Mouse (Mus musculus) layer of hippocampus, postnatal 14 days (tissue): ENCODE measurements around the gene Tesc. TPM values are rescaled to one million over a fixed set of nuclear protein-coding genes. Genes with fewer than 3 reads are reported as not detected.

Experiments
- DNase-seq, 2 experiments: peaks; one replicate each; pipeline ENCODE4 v3.0.0; 2021 to 2022; ENCODE audit warnings: low spot score in 2 of 2, mixed read lengths in 1 of 2
- total RNA-seq, 2 experiments: library from RNA; stranded (reverse); gene quantifications; 2 replicates each; pipeline ENCODE4 v1.2.3; 2021

Tesc gene
- total RNA-seq, 2 experiments from 2014 or later: 70.1 to 74.1 TPM

DNA sequence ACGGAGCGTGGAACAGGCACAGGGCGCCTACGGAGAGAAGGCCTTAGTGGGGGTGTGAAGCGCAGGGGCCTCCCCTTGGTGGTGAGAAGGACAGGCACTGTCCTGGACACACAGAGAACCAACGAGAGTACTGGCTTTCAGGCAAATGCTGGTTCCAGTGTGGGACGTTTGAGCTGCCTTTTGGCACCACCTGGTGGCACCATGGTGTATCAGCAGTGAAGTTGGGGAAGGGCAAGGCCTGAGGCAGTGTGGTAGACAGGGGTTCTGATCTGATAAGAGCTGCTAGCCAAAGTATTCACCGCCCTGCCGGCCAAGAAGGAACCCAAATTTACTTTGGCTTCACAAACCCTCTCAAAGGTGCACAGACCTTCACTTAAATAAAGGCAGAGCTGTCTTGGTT is 41.8 kb downstream of the Tesc start:
- DNase-seq: peak; percentile 85 to 86

DNA sequence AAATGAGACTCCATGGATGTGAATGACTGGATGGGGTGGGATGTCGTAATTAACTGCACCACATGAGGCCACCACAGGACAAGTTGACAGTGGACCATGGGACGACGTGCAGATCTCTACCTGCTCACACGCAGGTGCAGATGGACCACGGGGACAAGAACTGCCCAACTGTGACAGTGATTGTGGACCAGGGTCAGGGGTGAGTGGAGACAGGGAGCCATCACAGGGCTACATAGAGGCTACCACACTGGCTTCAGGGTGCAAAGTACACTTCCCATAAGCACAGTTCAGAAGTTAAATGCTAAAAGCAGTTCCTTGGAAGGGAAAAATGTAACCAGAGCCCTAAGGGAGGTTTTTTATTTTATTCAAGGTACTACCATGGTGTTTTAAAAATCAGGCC is 44.2 kb downstream of the Tesc start:
- no peak for DNase-seq

DNA sequence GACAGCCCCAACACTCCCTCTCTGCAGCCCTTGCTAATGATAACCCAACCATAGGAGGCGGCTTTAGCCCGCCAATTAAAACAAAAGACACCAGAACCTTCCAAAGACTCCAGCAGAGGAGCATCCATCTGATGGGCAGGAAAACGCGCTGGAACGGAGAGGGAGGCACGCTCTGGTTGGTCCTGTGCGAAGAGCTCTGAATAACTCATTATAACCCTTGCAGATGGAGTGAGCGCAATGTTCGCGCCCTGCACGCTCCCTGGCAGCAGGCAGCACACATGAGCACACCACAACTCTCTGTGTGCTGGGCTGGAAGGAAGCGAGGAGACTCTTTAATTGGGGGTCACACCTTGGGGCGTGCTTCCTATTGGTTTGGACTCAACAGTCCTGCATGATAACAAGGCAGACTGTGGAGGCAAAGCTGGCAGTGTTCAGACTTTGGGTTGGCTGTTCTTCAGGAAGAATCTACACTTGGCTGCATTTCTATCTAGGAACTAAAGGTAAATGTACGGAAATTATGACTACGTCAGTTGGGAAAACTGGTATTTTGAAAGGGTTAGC is 45.8 kb downstream of the Tesc start:
- peak in 1 of 2 experiments; percentile 43 for DNase-seq

DNA sequence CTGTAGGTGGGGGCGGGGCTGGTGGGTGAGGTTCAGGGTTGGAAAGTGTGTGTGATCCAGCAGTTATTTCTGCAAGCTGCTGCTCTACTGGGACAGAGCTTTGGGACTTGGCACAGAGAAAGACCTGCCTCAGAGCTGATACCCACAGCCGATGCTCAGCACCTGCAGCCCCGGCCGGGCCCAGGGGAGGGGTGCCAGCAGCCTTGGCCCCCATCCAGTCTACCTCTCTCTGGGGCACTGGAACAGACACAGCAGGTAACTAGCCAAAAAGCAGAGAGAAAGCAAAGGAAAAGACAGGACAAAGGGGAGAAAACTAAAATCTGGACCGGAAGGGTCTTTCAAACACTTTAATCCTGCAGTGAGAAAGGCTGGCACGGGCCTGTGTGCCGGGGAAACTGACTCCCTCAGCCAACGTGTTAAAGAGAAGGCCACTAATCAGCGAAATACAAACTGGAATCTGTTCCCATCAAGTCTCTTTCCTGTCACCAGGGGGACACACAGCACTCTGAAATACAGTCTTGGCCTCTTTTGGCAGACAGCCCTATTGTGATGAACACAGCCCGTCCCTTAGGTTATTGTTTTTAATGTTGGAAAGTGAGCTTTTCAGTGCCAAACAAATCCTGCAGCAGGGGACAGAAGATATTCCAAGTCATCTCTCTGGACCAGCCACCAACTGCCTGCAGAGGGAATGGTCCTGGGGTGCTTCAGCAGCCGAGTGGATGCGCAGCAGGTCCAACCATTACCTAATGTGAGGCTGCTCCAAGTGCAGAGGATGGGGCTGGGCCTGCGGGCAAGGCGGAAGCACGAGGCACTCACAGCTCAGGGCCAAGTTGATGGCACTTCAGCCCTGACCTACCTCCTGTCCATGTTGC is 49.4 kb downstream of the Tesc start:
- peak in 1 of 2 experiments; percentile 73 for DNase-seq

DNA sequence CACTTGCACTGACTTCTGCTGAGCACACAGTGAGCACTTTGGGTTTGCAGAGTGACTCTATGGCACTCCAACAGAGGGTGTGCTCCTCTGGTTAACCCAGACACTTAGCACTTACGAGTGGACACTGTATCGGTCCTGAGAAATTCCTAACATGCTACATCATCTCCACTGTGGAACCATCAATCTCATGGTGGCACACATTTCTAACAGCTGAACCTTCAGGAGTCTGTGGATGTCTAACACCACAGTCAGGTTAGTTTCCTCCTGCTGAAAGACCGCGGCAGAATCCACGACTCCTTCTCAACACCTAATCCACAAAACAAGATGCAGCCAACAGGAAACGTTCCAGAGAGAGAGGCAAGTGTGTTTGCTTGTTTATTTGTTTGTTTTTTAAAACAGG is 51.0 kb downstream of the Tesc start:
- no peak for DNase-seq

DNA sequence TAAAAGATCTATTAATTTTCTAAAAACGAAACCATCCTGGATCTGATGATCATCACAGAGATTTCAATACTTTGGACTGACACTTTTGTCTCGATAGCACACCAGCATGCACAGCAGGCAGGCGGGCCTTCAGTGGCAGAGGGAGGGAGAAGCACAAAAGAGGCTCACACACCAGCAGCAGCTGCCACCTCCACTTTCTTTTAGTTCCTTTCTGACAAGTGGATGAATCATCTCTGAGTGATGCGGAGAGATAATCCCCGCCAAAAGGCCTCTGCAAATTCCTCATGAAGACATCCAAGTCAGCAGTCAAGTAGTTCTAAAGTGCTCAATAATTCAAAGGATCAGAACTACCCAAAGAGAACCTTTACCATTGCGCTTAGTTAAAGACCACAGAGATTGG is 51.8 kb downstream of the Tesc start:
- DNase-seq: no peak

DNA sequence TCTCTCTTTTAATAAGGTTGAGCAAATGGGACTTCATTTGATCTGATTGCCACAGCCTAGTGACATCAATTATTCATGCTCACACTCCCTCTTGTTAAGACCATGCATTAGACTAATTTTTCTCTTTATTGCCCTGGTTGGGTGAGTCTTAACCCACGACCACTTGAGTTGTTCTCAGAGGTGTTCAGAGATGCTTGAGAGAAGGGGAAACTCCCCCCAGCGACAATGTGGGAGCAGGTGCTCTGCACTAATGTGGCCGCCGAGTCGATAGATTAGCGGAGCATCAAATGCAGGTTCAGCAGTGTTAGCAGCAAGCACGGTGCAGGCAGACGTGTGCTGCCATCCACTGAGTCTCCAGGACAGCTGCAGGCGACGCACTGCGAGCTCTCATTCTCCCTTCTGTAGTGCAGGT is 52.3 kb downstream of the Tesc start:
- DNase-seq: no peak

DNA sequence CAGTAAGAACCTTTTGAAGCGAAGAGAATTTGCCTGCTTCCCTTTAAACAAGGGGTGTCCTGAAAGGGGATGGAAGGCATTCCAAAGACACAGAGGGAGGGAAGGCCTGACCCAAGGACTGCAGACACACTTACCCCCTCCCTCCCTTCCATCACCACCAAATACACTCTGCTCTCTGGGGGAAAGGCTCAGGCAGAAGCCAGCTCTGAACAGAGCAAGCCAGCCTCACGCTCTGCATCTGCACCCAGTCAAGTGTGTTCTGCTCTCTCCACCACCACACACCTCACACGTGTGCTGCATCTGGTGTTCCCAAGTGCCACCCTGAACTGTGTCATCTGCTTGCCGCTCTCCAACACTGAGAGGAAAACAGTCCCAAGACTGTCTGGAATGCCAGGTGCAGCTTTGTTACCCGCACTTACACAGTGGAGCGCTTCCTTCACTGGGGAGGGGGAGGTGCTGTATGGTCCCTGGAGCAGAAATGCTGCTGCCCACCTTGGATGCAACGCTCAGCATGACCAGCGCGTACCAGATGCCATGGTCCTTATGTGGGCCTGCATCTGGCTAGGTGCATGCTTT is 53.9 kb downstream of the Tesc start:
- no peak for DNase-seq

DNA sequence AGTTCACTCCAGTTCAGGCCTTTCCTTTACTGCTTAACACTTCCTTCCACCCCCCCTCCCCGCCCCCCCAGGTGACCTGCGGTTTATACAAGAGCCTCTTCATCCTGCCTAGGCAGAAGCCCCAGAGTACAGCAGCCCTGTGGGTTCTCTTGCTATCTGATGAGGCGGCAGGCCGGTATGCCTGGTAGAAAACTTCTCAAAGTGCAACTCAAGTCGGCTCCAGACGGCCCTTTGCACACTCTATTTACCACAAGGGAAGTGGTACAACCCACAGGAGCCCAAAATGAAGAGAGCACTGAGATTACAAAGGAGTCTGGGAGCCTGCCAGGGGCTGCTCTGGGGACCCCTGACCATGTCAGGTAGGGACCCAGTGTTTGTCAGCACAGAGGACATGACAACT is 54.5 kb downstream of the Tesc start:
- no peak for DNase-seq

DNA sequence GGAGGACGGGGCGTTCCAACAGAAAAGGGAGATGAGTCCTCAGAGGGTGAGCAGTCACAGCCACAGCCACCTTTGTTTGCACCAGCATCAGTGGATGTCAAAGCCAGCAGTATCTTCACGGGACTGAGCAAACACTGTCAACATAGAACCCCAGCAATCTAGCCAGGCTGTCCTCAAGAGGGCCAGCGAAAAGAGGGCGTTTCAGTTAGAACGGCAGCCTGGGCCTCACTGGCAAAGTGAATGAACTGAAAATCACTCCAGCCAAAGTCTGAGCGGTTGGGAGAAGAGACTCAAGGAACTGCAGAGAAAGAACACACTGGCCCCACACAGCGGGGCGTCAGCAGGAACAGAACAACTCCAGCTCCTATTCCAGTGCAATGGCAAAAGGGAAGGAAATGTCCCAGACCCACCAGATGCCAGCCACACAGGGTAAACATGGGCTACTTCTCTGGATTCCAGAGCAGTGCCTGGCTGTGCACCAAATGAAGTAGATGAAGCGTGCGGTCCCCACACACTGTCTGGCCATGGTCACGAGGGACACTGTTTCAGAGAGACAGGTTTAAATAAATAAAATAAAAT is 55.6 kb downstream of the Tesc start:
- DNase-seq: peak in 1 of 2 experiments; percentile 69

DNA sequence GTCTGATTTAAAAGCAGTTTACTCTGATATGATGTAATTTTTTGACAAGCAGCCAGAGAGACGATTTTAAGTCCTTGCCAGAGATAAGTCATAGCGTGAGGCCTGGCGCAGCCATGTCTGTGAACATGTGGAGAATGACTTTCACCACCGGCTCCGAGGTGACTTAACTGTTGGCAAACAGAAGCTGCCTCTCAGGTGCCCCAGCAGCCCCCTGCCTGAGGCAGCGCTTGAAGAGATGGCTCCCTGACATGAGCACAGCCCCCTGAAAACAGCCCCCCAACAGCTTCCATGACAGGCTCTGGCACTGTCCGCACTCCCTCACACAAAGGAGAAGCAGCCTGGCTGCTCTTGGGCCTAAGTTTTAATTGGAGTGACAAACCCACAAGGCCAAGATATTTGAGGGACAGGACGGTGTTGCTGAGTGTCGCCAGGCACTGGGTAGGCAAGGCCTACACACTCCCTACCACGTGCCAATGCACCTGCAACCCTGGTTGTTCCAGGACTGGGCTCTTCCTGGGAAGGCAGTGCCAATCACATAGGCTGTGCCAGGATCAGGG is 56.7 kb downstream of the Tesc start:
- DNase-seq: no peak

DNA sequence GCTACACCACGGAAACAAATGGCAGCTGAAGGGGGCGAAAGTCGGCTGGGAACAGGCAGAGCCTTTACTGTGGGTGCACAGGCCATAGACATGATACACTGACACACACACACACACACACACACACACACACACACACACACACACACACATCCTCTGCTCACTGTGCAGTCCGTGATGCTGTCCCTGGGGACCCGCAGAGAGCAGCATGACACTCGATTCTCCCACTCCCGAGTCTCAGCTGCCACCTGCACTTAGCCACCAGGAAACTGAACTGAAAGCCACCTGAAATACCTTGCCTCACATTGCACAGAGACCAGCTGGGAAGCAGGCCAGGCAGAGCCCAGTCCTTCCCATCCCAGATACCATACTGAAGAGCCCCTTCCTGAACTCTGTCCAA is 57.8 kb downstream of the Tesc start:
- no peak for DNase-seq

DNA sequence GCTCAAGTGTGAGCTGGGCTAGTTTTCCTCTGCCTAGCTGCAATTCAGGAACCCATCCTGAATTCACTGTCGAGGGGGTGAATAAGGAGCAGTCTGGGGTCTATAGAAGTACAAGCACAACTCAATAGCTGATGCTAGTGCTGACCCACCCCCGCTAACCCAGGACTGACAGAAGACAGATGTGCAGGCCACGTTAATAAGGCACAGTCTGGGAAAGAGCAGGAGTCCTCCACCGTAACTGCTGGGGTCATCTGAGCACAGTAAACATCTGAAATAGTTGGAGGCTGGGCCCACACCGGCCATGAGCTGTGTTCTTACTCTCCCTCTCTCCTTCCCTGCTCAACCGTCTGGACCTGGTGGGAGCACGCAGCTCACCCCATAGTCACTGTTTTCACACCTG is 59.4 kb downstream of the Tesc start:
- DNase-seq: no peak

DNA sequence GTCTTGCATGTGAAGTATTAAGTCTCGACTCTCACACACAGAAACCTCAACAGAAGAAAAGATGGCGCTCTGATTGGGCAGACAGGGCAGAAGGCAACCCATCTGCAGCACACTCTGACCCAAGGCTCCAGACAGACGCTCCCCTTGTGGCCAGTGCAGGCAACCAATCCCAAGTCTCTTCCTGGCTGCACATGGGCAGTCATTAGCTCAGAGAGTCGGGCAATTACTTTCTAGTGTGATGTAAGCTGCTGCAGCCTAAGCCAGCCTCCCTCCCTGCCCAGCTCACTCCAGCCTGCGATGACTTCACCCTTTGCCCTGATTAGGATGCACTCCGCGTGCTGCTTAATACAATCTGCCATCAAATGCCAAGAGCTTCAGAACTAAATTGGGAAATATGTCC is 61.6 kb downstream of the Tesc start:
- peak in 1 of 2 experiments; percentile 68 for DNase-seq

DNA sequence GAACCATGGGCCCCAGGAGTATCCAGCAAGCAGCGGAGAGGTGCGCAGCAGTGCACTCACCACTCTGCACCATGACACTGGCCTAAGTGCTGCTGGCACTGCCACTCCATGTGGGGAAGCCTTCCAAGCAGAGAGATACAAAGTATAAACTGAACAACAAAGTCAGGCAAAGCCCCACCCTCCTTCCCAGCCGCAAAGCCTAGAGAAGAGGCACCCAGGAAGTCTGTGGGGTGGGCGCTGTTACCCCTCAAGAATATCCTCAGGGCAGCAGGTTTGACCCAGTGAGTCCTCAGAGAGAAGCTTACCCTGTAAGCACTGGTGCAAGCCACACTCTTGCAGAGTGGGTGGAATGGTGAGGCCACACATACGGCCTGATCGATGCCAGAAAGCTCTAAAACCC is 62.6 kb downstream of the Tesc start:
- DNase-seq: no peak

DNA sequence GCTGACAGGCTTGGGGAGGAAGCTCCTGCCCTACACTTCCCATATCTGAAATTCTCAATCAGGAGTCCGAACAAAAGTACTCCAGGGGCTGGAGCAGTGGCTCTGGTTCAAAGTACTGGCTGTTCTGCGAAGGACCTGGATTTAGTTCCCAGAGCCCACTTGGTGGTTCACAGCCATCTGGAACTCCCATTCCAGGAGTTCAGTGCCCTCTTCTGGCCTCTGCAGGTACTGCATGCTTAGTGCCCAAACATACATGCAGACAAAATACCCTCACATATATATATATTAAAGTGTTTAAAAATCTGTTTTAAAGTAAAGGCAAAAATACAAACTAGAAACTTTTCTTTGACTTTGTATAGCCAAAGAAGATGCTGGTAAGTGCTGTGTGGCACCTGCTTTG is 63.3 kb downstream of the Tesc start:
- no peak for DNase-seq

DNA sequence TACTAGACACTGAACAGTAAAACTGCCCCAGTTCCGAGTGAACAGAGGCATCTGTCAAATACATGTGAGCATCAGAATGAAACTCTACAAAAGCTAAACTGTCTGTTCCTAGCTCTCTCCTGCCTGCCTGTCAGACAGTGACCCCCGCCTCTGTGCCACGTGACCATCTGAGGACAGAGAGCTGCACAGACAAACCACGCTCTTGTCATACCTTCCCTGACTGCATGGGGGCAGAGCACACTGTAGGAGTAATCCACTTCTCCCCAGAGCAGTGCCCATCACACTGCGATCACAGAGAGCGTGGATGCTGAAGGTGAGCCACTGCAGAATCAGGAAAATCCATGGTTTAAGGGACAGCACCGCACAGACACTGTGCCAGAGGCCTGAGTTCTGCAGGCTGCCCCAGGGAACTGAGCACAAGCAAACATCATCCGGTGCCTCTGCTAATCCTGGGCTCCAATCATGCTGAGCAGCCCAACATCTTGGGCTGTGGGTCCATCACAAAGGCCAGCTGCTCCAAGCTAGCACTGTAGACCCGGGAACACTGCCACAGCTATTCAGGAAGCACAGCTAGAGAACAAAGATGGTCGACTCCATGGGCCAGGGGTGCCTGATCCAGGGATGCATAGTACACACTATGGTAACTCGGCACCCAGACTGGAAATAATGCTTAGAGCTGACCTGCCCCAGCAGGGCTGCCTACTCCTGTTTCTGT is 65.9 kb downstream of the Tesc start:
- no peak for DNase-seq

DNA sequence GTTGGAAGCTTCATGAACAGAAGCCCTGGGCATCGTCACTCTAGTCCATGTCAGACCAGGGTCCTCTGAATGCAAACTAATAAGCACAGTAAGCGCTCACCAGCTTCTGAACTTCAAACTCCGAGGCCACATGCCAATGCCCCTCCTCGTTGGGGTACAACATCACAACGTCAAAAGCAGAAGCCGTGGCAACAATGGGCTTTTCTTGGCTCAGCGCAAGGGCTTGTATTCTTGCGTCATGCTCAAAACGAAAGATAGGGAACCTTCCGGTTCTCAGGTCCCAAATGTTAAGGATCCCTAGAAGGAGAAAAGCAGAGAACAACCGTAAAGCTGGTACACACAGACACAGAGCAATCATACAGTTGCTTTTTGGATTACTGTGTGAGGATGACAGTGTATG is 67.9 kb downstream of the Tesc start:
- no peak for DNase-seq

DNA sequence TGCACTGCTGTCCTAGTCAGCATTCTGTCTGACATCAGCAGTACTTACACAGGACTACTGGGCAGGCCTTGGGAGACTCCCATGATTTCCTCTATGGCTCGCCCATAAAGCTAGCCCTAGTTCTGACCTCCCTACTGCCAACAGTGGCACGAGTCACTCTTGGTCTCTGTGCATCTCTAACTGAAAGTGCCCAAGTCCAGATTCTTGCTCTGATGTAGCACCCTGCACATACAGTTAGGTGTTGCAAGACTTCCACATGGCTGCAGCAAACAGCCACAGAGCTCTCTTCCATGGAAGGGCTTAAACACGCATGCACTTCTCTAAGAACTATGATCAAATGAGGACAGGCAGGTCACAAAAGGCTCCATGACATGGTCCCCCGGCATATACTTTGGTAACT is 68.3 kb downstream of the Tesc start:
- DNase-seq: no peak

DNA sequence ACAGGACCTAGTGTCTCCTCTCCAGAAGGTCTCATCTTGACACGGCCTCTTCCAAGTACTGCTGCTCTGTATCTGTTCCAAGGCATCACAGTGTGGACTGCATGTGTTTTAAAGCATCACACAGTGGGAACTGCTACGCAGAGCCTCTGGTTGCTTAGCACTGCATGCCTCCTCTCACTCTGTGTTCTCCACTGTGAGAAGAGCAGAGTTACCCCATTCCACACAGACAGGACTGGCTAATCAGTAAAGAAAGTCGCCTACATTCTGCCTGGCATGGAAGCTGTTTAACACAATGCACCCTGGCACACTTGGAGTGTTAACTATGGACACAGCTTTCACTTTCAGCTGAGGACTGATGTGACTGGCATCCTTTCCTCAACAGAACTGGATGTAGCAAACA is 68.8 kb downstream of the Tesc start:
- DNase-seq: no peak
